Mouse (Mus musculus): ENCODE results near the gene Dpp10. TPM values are rescaled to one million over a fixed set of nuclear protein-coding genes. Genes with fewer than 3 reads are reported as not detected.

Gene Dpp10
- 0.38 and 0.51 TPM in 2 replicates for polyA plus RNA-seq (2015; fragmentation: Nextera tagmentation; extraction: Ambion mirVana)

- Histone ChIP-seq H3K27me3 (replicated peaks; ENCODE audit: control insufficient read depth, insufficient read depth, low read length) (peaks cover 30% of the 10 kb centered on the region), H3K4me1 (replicated peaks; ENCODE audit: control insufficient read depth, insufficient read depth, low read length) (no peaks in the 10 kb centered on the region), H3K4me3 (ENCODE audit: low read depth, low read length) (peak within 1 kb of the TSS; percentile 34), H3K36me3 (ENCODE audit: control insufficient read depth, insufficient read depth) (no peaks in the 10 kb centered on the region), H3K9ac (ENCODE audit: low read depth, low read length) (no peak within 1 kb of the TSS), H3K27ac (ENCODE audit: low read depth, low read length) (no peak within 1 kb of the TSS), H3K9me3 (ENCODE audit: control insufficient read depth) (no peaks in the 10 kb centered on the region), H3K4me2 (replicated peaks; ENCODE audit: low read depth) (peak within 1 kb of the TSS; percentile 62)
- no peak for ATAC-seq
- WGBS = under 1% methylated on average over 29 of the region's 38 CpGs
- TF ChIP-seq CTCF (IDR thresholded peaks at IDR 0.05; ENCODE audit: low read depth) = no peak
Observed at GRCm38 (mm10) chr1:124044925-124045640, at the start of gene Dpp10. Gene Dpp10 (minus strand): TSS chr1:124045559.

- H3K4me2 ChIP-seq (replicated peaks; ENCODE audit: low read depth) = no peak overlapping the region
- no peaks in the 10 kb centered on the region for H3K4me1 ChIP-seq (replicated peaks; ENCODE audit: control insufficient read depth, insufficient read depth, low read length)
- 83% methylated on average over 1 of the region's 1 CpGs for WGBS
- H3K9me3 ChIP-seq (ENCODE audit: control insufficient read depth) = no peaks in the 10 kb centered on the region
- H3K27me3 ChIP-seq (replicated peaks; ENCODE audit: control insufficient read depth, insufficient read depth, low read length) = peaks cover 28% of the 10 kb centered on the region
- H3K27ac ChIP-seq (ENCODE audit: low read depth, low read length) = no peak overlapping the region
- H3K4me3 ChIP-seq (ENCODE audit: low read depth, low read length) = no peak overlapping the region
- no peak overlapping the region for H3K9ac ChIP-seq (ENCODE audit: low read depth, low read length)
- H3K36me3 ChIP-seq (ENCODE audit: control insufficient read depth, insufficient read depth) = no peaks in the 10 kb centered on the region
- no peak for ATAC-seq
- no peak for TF ChIP-seq CTCF (IDR thresholded peaks at IDR 0.05; ENCODE audit: low read depth)
Observed at GRCm38 (mm10) chr1:124048544-124048943, 3.2 kb upstream of the Dpp10 start.

DNA sequence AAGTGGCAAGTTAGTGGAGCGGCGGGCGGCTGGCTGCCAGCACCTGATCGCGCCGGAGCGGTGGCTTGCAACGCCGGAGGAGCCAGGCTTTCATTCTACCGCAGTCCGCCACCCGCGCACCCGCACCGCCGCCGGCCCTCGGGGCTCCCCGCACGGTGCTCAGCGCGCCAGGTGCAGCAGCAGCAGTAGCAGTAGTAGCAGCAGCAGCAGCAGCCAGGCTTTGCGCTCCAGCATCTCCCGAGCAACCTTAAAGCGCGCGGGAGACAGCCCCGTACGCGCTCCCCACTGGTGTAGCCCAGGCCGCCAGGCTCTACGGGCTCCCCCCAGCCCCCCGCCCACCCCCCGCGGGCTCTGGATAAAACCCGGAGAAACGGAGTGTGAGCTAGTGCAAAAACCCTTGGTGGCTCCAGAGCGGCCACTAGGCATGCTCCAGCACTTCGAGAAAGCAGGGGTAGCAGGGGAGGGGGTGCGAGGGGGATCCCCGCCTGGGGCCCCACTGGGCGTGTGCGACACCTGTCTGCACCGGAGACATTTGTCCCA lies 472 bp upstream of the Dpp10 start:
- peaks cover 30% of the 10 kb centered on the region for H3K27me3 ChIP-seq (replicated peaks; ENCODE audit: control insufficient read depth, insufficient read depth, low read length)
- no peaks in the 10 kb centered on the region for H3K36me3 ChIP-seq (ENCODE audit: control insufficient read depth, insufficient read depth)
- no peaks in the 10 kb centered on the region for H3K4me1 ChIP-seq (replicated peaks; ENCODE audit: control insufficient read depth, insufficient read depth, low read length)
- H3K9me3 ChIP-seq (ENCODE audit: control insufficient read depth) = no peaks in the 10 kb centered on the region
- TF ChIP-seq CTCF (IDR thresholded peaks at IDR 0.05; ENCODE audit: low read depth) = no peak
- H3K4me2 ChIP-seq (replicated peaks; ENCODE audit: low read depth) = peak overlapping the region; percentile 62
- H3K9ac ChIP-seq (ENCODE audit: low read depth, low read length) = no peak overlapping the region
- no peak overlapping the region for H3K27ac ChIP-seq (ENCODE audit: low read depth, low read length)
- WGBS = under 1% methylated on average over 44 of the region's 44 CpGs
- ATAC-seq = no peak
- H3K4me3 ChIP-seq (ENCODE audit: low read depth, low read length) = peak overlapping the region; percentile 34

- TF ChIP-seq CTCF (IDR thresholded peaks at IDR 0.05; ENCODE audit: low read depth) = no peak
- 15% methylated on average over 12 of the region's 12 CpGs for WGBS
- no peak overlapping the region for H3K4me3 ChIP-seq (ENCODE audit: low read depth, low read length)
- H3K27me3 ChIP-seq (replicated peaks; ENCODE audit: control insufficient read depth, insufficient read depth, low read length) = peaks cover 30% of the 10 kb centered on the region
- H3K36me3 ChIP-seq (ENCODE audit: control insufficient read depth, insufficient read depth) = no peaks in the 10 kb centered on the region
- no peak overlapping the region for H3K9ac ChIP-seq (ENCODE audit: low read depth, low read length)
- H3K9me3 ChIP-seq (ENCODE audit: control insufficient read depth) = no peaks in the 10 kb centered on the region
- H3K4me1 ChIP-seq (replicated peaks; ENCODE audit: control insufficient read depth, insufficient read depth, low read length) = no peaks in the 10 kb centered on the region
- no peak for ATAC-seq
- H3K4me2 ChIP-seq (replicated peaks; ENCODE audit: low read depth) = no peak overlapping the region
- H3K27ac ChIP-seq (ENCODE audit: low read depth, low read length) = no peak overlapping the region
Observed at GRCm38 (mm10) chr1:124044161-124044560, 1.2 kb downstream of the Dpp10 start.

DNA sequence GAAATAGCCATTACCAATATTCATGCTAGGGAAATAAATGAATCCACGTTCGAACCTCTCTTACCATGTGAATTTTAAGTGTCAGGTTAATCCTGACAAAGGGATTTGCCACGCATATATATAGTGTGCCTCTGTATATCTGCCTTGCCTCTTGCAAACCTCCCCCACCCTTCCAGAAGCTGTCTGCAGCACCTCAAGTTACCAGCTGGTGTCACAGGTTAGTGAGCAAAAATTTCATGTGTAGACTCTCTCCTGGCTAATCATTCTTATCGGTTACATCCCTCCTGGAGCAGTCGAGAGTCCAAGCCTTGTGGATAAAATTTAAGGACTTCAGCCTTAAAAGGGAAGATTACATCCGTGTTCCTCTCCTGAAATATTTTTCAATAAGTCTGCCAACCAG lies 1.9 kb downstream of the Dpp10 start:
- peaks cover 30% of the 10 kb centered on the region for H3K27me3 ChIP-seq (replicated peaks; ENCODE audit: control insufficient read depth, insufficient read depth, low read length)

GRCm38 (mm10) chr1:124041559-124041958 lies 3.8 kb downstream of the Dpp10 start:
- peak; percentile 72 for TF ChIP-seq CTCF (IDR thresholded peaks at IDR 0.05; ENCODE audit: low read depth)
- no peaks in the 10 kb centered on the region for H3K36me3 ChIP-seq (ENCODE audit: control insufficient read depth, insufficient read depth)
- ATAC-seq = no peak
- H3K27me3 ChIP-seq (replicated peaks; ENCODE audit: control insufficient read depth, insufficient read depth, low read length) = peaks cover 30% of the 10 kb centered on the region
- no peak overlapping the region for H3K27ac ChIP-seq (ENCODE audit: low read depth, low read length)
- H3K4me3 ChIP-seq (ENCODE audit: low read depth, low read length) = no peak overlapping the region
- 3% methylated on average over 3 of the region's 3 CpGs for WGBS
- no peaks in the 10 kb centered on the region for H3K9me3 ChIP-seq (ENCODE audit: control insufficient read depth)
- no peak overlapping the region for H3K9ac ChIP-seq (ENCODE audit: low read depth, low read length)
- H3K4me2 ChIP-seq (replicated peaks; ENCODE audit: low read depth) = no peak overlapping the region
- H3K4me1 ChIP-seq (replicated peaks; ENCODE audit: control insufficient read depth, insufficient read depth, low read length) = no peaks in the 10 kb centered on the region

More for the DNA sequence above, 1.9 kb downstream of the Dpp10 start:
- no peak overlapping the region for H3K4me3 ChIP-seq (ENCODE audit: low read depth, low read length)
- H3K36me3 ChIP-seq (ENCODE audit: control insufficient read depth, insufficient read depth) = no peaks in the 10 kb centered on the region
- no peaks in the 10 kb centered on the region for H3K4me1 ChIP-seq (replicated peaks; ENCODE audit: control insufficient read depth, insufficient read depth, low read length)
- no peak overlapping the region for H3K9ac ChIP-seq (ENCODE audit: low read depth, low read length)
- H3K9me3 ChIP-seq (ENCODE audit: control insufficient read depth) = no peaks in the 10 kb centered on the region
- no peak overlapping the region for H3K27ac ChIP-seq (ENCODE audit: low read depth, low read length)
- WGBS = 55% methylated on average over 6 of the region's 6 CpGs
- no peak overlapping the region for H3K4me2 ChIP-seq (replicated peaks; ENCODE audit: low read depth)
- no peak for TF ChIP-seq CTCF (IDR thresholded peaks at IDR 0.05; ENCODE audit: low read depth)
- ATAC-seq = no peak
